8 mouse cellular contexts compared by ENCODE assay signal in the genomic region with DNA sequence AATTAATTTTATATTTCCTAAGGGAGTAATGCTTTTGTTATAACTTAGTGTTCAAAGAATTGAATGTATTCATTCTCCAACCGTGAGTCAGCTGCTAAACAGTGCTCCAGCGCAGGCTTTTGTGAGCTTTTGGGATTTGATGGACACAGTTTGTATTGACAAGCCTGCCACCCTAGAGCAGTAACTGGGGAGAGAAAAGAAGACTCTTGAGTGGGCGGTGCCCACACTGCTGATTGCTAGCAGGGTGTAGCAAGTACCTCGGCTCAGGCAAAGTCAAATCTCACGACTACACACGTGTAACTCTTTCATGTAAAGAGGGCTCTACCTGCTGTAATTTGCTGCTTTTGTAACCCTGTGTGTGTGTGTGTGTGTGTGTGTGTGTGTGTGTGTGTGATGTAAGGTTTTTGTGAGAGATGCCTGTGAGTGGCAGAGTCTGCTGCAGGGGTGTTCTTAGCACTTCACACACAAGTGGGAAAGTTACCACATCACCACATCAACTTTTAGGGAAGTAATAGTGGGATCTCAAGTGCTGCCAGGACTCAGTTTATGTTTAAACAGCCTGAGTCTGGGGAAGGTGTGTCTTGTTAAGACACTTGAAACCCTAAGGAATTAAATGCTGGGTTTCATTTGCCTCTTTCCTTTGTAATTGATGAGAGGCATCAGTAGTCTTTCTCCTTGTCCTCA. TPM values are rescaled to one million over a fixed set of nuclear protein-coding genes. Genes with fewer than 3 reads are reported as not detected.
DNase-seq lines count a peak whose midpoint lies in the region; ATAC-seq lines count a peak whose summit lies in the region.

No protein-coding gene starts in this region.

- H3K4me2 ChIP-seq in forebrain, embryonic 14.5 days (ENCODE audit: low read length): peak overlapping the region; percentile 34
- peak overlapping the region; percentile 56 for H3K4me2 ChIP-seq in liver, embryonic 13.5 days
- peak overlapping the region; percentile 48 for H3K4me2 ChIP-seq in neural tube, embryonic 15.5 days

- H3K9ac ChIP-seq in forebrain, embryonic 14.5 days (ENCODE audit: low read length): peak overlapping the region; percentile 22
- peak overlapping the region; percentile 56 for H3K9ac ChIP-seq in liver, embryonic 13.5 days
- H3K9ac ChIP-seq in neural tube, embryonic 15.5 days (replicated peaks): peak overlapping the region; percentile 17; the same call in 1 of the 2 replicates

- H3K36me3 ChIP-seq in forebrain, embryonic 14.5 days (ENCODE audit: control insufficient read depth, insufficient read depth, low read length): no peaks in the 10 kb centered on the region
- H3K36me3 ChIP-seq in liver, embryonic 13.5 days: no peaks in the 10 kb centered on the region
- H3K36me3 ChIP-seq in neural tube, embryonic 15.5 days: no peaks in the 10 kb centered on the region

- H3K27me3 ChIP-seq in forebrain, embryonic 14.5 days (replicated peaks; ENCODE audit: control insufficient read depth, insufficient read depth, low read length): no peaks in the 10 kb centered on the region
- H3K27me3 ChIP-seq in liver, embryonic 13.5 days: no peaks in the 10 kb centered on the region
- no peaks in the 10 kb centered on the region for H3K27me3 ChIP-seq in neural tube, embryonic 15.5 days (replicated peaks)

- DNase-seq in kidney, adult 9 months: peak; percentile 58
- no peak for DNase-seq in kidney, adult 11 months
- DNase-seq in forebrain, embryonic 14.5 days (ENCODE audit: low spot score): peak; percentile 42
- DNase-seq in liver, embryonic 13.5 days: peak; percentile 42
- DNase-seq in gastrocnemius, postnatal 36 days: no peak
- DNase-seq in adrenal gland, postnatal 36 days: no peak
- DNase-seq in thymus, postnatal 14 days: no peak

- no peak for ATAC-seq in forebrain, embryonic 14.5 days
- peak; percentile 50 for ATAC-seq in liver, embryonic 13.5 days (ENCODE audit: low read depth)
- ATAC-seq in neural tube, embryonic 15.5 days (ENCODE audit: low FRiP score): no peak

- no peaks in the 10 kb centered on the region for H3K9me3 ChIP-seq in forebrain, embryonic 14.5 days (replicated peaks; ENCODE audit: control insufficient read depth, low read length)
- no peaks in the 10 kb centered on the region for H3K9me3 ChIP-seq in liver, embryonic 13.5 days (replicated peaks)
- no peaks in the 10 kb centered on the region for H3K9me3 ChIP-seq in neural tube, embryonic 15.5 days (replicated peaks)

- H3K27ac ChIP-seq in forebrain, embryonic 14.5 days (ENCODE audit: low read depth, low read length): no peak overlapping the region
- H3K27ac ChIP-seq in liver, embryonic 13.5 days: peak overlapping the region; percentile 73
- H3K27ac ChIP-seq in neural tube, embryonic 15.5 days (replicated peaks): 0 out of 2 replicates have a peak overlapping the region, but pooled peaks have one; percentile 37

- intact Hi-C loops in gastrocnemius, postnatal 36 days (cut with DNase I): no loop called here

- 9% methylated on average over 6 of the region's 6 CpGs for WGBS in forebrain, embryonic 14.5 days
- WGBS in liver, embryonic 13.5 days (ENCODE audit: insufficient replicate concordance): 30% methylated on average over 6 of the region's 6 CpGs
- WGBS in neural tube, embryonic 15.5 days: 14% methylated on average over 6 of the region's 6 CpGs

- peak overlapping the region; percentile 2; the same call in 1 of the 2 replicates for H3K4me3 ChIP-seq in forebrain, embryonic 14.5 days (ENCODE audit: low read depth, low read length)
- H3K4me3 ChIP-seq in liver, embryonic 13.5 days (replicated peaks): peak overlapping the region; percentile 79
- peak overlapping the region; percentile 16 for H3K4me3 ChIP-seq in neural tube, embryonic 15.5 days (replicated peaks)

- peaks cover 34% of the 10 kb centered on the region for H3K4me1 ChIP-seq in forebrain, embryonic 14.5 days (ENCODE audit: control insufficient read depth, insufficient read depth, low read length)
- peaks cover 87% of the 10 kb centered on the region for H3K4me1 ChIP-seq in liver, embryonic 13.5 days (replicated peaks)
- H3K4me1 ChIP-seq in neural tube, embryonic 15.5 days: peaks cover 47% of the 10 kb centered on the region

RNA-seq across cellular contexts. Expression of gene Bpgm, which starts 2.8 kb away (rescaled TPM):
- polyA plus RNA-seq in forebrain, embryonic 14.5 days (2014; fragmentation: Nextera tagmentation; extraction: Ambion mirVana): 66.1 and 84.3 TPM in 2 replicates
- polyA plus RNA-seq in liver, embryonic 13.5 days (2015; fragmentation: Nextera tagmentation; extraction: Ambion mirVana): 136 and 141 TPM in 2 replicates
- 70.5 and 82.6 TPM in 2 replicates for polyA plus RNA-seq in neural tube, embryonic 15.5 days (2015; fragmentation: Nextera tagmentation; extraction: Ambion mirVana)
- total RNA-seq in gastrocnemius, postnatal 36 days (2021): 10 to 100 TPM; 87.5 to 92.0 TPM
- 10 to 100 TPM; 27.3 to 33.0 TPM for total RNA-seq in adrenal gland, postnatal 36 days (2021)

Comparison
In these comparisons a context has a peak if more than half of its experiments do, and no peak if none do; other contexts are left out.
1. DNase-seq: peak in kidney, adult 9 months (single experiment), forebrain, embryonic 14.5 days (single experiment) and liver, embryonic 13.5 days (single experiment); none in kidney, adult 11 months (single experiment), gastrocnemius, postnatal 36 days (0 of 2), adrenal gland, postnatal 36 days (0 of 2) and thymus, postnatal 14 days (single experiment).
2. H3K4me3 ChIP-seq: peak in every context shown above with its lines; median percentile 79 in liver, embryonic 13.5 days; 16 in neural tube, embryonic 15.5 days; 2 in forebrain, embryonic 14.5 days.
3. Peak in every context shown above with its lines, with median percentiles within 50 percentile points of each other: H3K4me2 ChIP-seq and H3K9ac ChIP-seq.